Mouse (Mus musculus): ENCODE results near the gene Tmem8.

Gene Tmem8

GRCm38 (mm10) chr17:26142796-26143195, 29.7 kb downstream of the Tmem8 start:
- DNase-seq (ENCODE audit: low spot score in 2 of 2), result no peak

- no peak for DNase-seq (ENCODE audit: low spot score in 2 of 2)
Measured at GRCm38 (mm10) chr17:26143386-26143785, 30.3 kb downstream of the Tmem8 start.

- no peak for DNase-seq (ENCODE audit: low spot score in 2 of 2)
Measured at GRCm38 (mm10) chr17:26149056-26149455, 36.0 kb downstream of the Tmem8 start.

- no peak for DNase-seq (ENCODE audit: low spot score in 2 of 2)
Measured at GRCm38 (mm10) chr17:26151886-26152630, 39.0 kb downstream of the Tmem8 start.

GRCm38 (mm10) chr17:26162736-26163135, 49.6 kb downstream of the Tmem8 start:
- no peak for DNase-seq (ENCODE audit: low spot score in 2 of 2)

GRCm38 (mm10) chr17:26168039-26168438, 54.9 kb downstream of the Tmem8 start:
- peak in 1 of 2 experiments; percentile 13 for DNase-seq (ENCODE audit: low spot score in 2 of 2)
